Mouse (Mus musculus) frontal cortex, postnatal 25 days (tissue): ENCODE measurements around the gene Plet1.
A peak's percentile ranks its signal among the peaks of the same experiment; 100 is the strongest.

Experiments used
- DNase-seq, 2 experiments: peaks; one replicate each; pipeline ENCODE4 v3.0.0; 2022; ENCODE audit warnings: low spot score in 2 of 2

Plet1 gene

GRCm38 (mm10) chr9:50495405-50496150, 1.3 kb downstream of the Plet1 start:
- no peak for DNase-seq

- no peak for DNase-seq
These were observed 1.8 kb downstream of the Plet1 start for GRCm38 (mm10) chr9:50496151-50496505.

- no peak for DNase-seq
These were observed 2.2 kb downstream of the Plet1 start for GRCm38 (mm10) chr9:50496546-50496945.

GRCm38 (mm10) chr9:50497076-50497475, 2.8 kb downstream of the Plet1 start:
- DNase-seq: no peak

- DNase-seq: no peak
These were observed 3.2 kb downstream of the Plet1 start for GRCm38 (mm10) chr9:50497536-50497935.

GRCm38 (mm10) chr9:50498815-50499214, 4.5 kb downstream of the Plet1 start:
- DNase-seq: no peak

GRCm38 (mm10) chr9:50499781-50500180, 5.5 kb downstream of the Plet1 start:
- no peak for DNase-seq

- DNase-seq: no peak
These were observed 6.2 kb downstream of the Plet1 start for GRCm38 (mm10) chr9:50500467-50500973.

- no peak for DNase-seq
These were observed 6.7 kb downstream of the Plet1 start for GRCm38 (mm10) chr9:50500974-50501501.

- DNase-seq: no peak
These were observed 8.6 kb downstream of the Plet1 start for GRCm38 (mm10) chr9:50502949-50503348.

GRCm38 (mm10) chr9:50505405-50505804, 11.1 kb downstream of the Plet1 start:
- no peak for DNase-seq

- no peak for DNase-seq
These were observed 13.2 kb downstream of the Plet1 start for GRCm38 (mm10) chr9:50507570-50507969.

- DNase-seq: no peak
These were observed 21.1 kb downstream of the Plet1 start for GRCm38 (mm10) chr9:50515462-50515861.

GRCm38 (mm10) chr9:50518781-50519180, 24.5 kb downstream of the Plet1 start:
- no peak for DNase-seq

- DNase-seq: no peak
These were observed 26.4 kb downstream of the Plet1 start for GRCm38 (mm10) chr9:50520748-50521147.

GRCm38 (mm10) chr9:50521562-50521961, 27.2 kb downstream of the Plet1 start:
- no peak for DNase-seq

GRCm38 (mm10) chr9:50522574-50522973, 28.2 kb downstream of the Plet1 start:
- no peak for DNase-seq

- no peak for DNase-seq
These were observed 30.6 kb downstream of the Plet1 start for GRCm38 (mm10) chr9:50524936-50525335.

GRCm38 (mm10) chr9:50525585-50525984, 31.3 kb downstream of the Plet1 start:
- DNase-seq: no peak

- DNase-seq: no peak
These were observed 33.5 kb downstream of the Plet1 start for GRCm38 (mm10) chr9:50527860-50528259.

- peak; percentile 94 to 97 for DNase-seq
These were observed 34.1 kb downstream of the Plet1 start, which contains the start of gene Pts for GRCm38 (mm10) chr9:50528293-50528892. Gene Pts, minus strand, starts transcription at chr9:50528724.

- no peak for DNase-seq
These were observed 36.6 kb downstream of the Plet1 start for GRCm38 (mm10) chr9:50530890-50531289.

- no peak for DNase-seq
These were observed 39.0 kb downstream of the Plet1 start for GRCm38 (mm10) chr9:50533328-50533727.
